Mouse (Mus musculus) heart, postnatal 0 days (tissue): ENCODE data around the gene Gm11037.

Experiments
- CTCF ChIP-seq: IDR thresholded peaks from 2 replicates; pipeline ENCODE4 v1.5.1; 2016; ENCODE audit warnings: antibody characterized with exemption, control low read depth, low read depth
- EP300 ChIP-seq: IDR thresholded peaks from 2 replicates; pipeline ENCODE4 v1.6.1; 2016; ENCODE audit warnings: antibody characterized with exemption, low read depth

DNA sequence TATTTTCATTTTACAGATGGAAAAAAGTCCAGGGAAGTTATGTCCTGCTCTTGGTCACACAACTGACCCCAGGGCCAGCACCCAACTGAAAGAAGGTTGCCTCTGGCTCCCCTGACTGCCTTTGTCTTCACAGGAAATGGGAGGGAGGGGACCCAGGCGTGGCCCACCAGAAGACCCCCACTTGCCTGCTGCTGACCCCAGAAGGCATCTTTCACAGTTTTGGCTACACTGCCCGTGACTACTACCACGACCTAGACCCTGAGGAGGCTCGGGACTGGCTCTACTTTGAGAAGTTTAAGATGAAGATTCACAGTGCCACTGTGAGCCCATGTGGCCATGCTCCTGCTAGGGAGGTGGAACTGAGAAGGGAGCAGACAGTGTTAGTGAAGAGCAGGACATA, 5.0 kb downstream of the Gm11037 start:
- TF ChIP-seq CTCF (no peak), EP300 (no peak)
